Mouse (Mus musculus): ENCODE results near the gene Gnb1l.

Gnb1l gene

GRCm38 (mm10) chr16:18498558-18498990 is at the start of gene Gnb1l, which contains the start of gene Rtl10:
Gene Gnb1l (plus strand): TSS chr16:18498713.
Gene Rtl10 (plus strand): TSS chr16:18498901.
- peak; percentile 96 for DNase-seq (ENCODE audit: low spot score)

- DNase-seq (ENCODE audit: low spot score): no peak
Observed at GRCm38 (mm10) chr16:18449005-18449404, 49.5 kb upstream of the Gnb1l start.

GRCm38 (mm10) chr16:18451486-18452181 is 46.9 kb upstream of the Gnb1l start:
- DNase-seq (ENCODE audit: low spot score): no peak

- DNase-seq (ENCODE audit: low spot score): no peak
Observed at GRCm38 (mm10) chr16:18452361-18452862, 46.1 kb upstream of the Gnb1l start.

GRCm38 (mm10) chr16:18453846-18454245 is 44.7 kb upstream of the Gnb1l start:
- DNase-seq (ENCODE audit: low spot score): no peak

GRCm38 (mm10) chr16:18455407-18455806 is 43.1 kb upstream of the Gnb1l start:
- DNase-seq (ENCODE audit: low spot score): no peak

- no peak for DNase-seq (ENCODE audit: low spot score)
Observed at GRCm38 (mm10) chr16:18458661-18459060, 39.9 kb upstream of the Gnb1l start.

- DNase-seq (ENCODE audit: low spot score): no peak
Observed at GRCm38 (mm10) chr16:18459335-18459954, 39.1 kb upstream of the Gnb1l start.

GRCm38 (mm10) chr16:18459955-18460370 is 38.5 kb upstream of the Gnb1l start:
- DNase-seq (ENCODE audit: low spot score): no peak

GRCm38 (mm10) chr16:18460826-18461225 is 37.7 kb upstream of the Gnb1l start:
- DNase-seq (ENCODE audit: low spot score): no peak

GRCm38 (mm10) chr16:18462031-18462430 is 36.5 kb upstream of the Gnb1l start:
- DNase-seq (ENCODE audit: low spot score): no peak

- no peak for DNase-seq (ENCODE audit: low spot score)
Observed at GRCm38 (mm10) chr16:18462598-18462997, 35.9 kb upstream of the Gnb1l start.

- no peak for DNase-seq (ENCODE audit: low spot score)
Observed at GRCm38 (mm10) chr16:18464271-18464670, 34.2 kb upstream of the Gnb1l start.

- DNase-seq (ENCODE audit: low spot score): no peak
Observed at GRCm38 (mm10) chr16:18470829-18471228, 27.7 kb upstream of the Gnb1l start.

- no peak for DNase-seq (ENCODE audit: low spot score)
Observed at GRCm38 (mm10) chr16:18471381-18471955, 27.0 kb upstream of the Gnb1l start.

- no peak for DNase-seq (ENCODE audit: low spot score)
Observed at GRCm38 (mm10) chr16:18471976-18472375, 26.5 kb upstream of the Gnb1l start.

- DNase-seq (ENCODE audit: low spot score): no peak
Observed at GRCm38 (mm10) chr16:18472416-18472815, 26.1 kb upstream of the Gnb1l start.

GRCm38 (mm10) chr16:18472976-18473375 is 25.5 kb upstream of the Gnb1l start:
- DNase-seq (ENCODE audit: low spot score): no peak

- DNase-seq (ENCODE audit: low spot score): no peak
Observed at GRCm38 (mm10) chr16:18474021-18474420, 24.5 kb upstream of the Gnb1l start.

GRCm38 (mm10) chr16:18477996-18478395 is 20.5 kb upstream of the Gnb1l start:
- no peak for DNase-seq (ENCODE audit: low spot score)

- no peak for DNase-seq (ENCODE audit: low spot score)
Observed at GRCm38 (mm10) chr16:18479667-18480066, 18.8 kb upstream of the Gnb1l start.

- DNase-seq (ENCODE audit: low spot score): no peak
Observed at GRCm38 (mm10) chr16:18480933-18481485, 17.5 kb upstream of the Gnb1l start.

GRCm38 (mm10) chr16:18482431-18482830 is 16.1 kb upstream of the Gnb1l start:
- DNase-seq (ENCODE audit: low spot score): no peak
